Mouse (Mus musculus) lung, postnatal 0 days (tissue): ENCODE measurements at regions not wholly inside any gene's neighbourhood (a gene's known extent, or its start where the extent isn't known, plus 50 kb on each side); places are given as distances from the start of the nearest gene placed in this dataset.

ENCODE experiments used
- CTCF ChIP-seq: IDR thresholded peaks from 2 replicates; pipeline ENCODE4 v1.5.1; 2016; ENCODE audit warnings: antibody characterized with exemption, mild to moderate bottlenecking
- EP300 ChIP-seq: IDR thresholded peaks from 2 replicates; pipeline ENCODE4 v1.6.1; 2016; ENCODE audit warnings: antibody characterized with exemption, mild to moderate bottlenecking, control low read depth

DNA sequence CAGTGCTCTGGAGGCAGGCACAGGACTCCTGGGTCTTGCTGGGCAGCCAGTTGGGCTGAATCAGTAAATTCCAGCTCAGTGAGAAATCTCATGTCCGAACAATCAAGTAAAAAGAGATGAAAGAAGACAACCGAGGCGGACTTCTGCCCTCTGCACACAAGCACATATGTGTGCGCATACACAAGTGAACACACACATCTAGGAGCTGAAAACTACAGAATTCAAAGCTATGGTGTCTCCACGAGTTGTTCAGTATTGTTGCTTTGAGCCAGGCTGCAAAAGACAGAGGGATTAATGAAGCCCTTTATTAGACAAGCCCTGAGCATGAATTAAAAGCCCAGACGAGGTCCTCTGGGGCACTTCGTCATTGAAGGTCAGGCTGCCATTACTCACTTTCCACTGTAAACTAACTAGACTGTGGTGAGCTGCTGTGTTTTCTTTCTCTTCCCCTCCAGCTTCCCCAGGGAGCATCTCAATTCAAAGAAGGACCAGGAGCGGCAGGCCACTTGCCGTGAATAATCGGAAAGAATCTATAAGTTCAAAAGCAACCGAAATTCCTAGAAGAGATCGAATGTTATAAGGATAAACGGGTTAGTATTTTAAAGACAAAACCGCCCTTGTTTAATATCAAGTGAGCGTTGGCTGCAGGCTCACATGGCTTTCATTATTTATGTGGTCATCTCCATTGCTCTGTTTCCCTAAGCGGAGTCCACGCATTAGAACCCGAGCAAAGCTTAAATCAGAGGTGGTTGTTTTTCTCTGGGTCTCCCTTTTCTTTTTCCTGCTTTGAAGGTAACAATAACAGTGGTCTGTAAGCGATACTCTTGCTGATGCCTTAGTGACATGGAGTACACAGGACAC lies 52.8 kb upstream of the Sox5 start:
- TF ChIP-seq CTCF, result no peak
- no peak for TF ChIP-seq EP300
